8 mouse cellular contexts compared by ENCODE assay signal in the genomic region with DNA sequence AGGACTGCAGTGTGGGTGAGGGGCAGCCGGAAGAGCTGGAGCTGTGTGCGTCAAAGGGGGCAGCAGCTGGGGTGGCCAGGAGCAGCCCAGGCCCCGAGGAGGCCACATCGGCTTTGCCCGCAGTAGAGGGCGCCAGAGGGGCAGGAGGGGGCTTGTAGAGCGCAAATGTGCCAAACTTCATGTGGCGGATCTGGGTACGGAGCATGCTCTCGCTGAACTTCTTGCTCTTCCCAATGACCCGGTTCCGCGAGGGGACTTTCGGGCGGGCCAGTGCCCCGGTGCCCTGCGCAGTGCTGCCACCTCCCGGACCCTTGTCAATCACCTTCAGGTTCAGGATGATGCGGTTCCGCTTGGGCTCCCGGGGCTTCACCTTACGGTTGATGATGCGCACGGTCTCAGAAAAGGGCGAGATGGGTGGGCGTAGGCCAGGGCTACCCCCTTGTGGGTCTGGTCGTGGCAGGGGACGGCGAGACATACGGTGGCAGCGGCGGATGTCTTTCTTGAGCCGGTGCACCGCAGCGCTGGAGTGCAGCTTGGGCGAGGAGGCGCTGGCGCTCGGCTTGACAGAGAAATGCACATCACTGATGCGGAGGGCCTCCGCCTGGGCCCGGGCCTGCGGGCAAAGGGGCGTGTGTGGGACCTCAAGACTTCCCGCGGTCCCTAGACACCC. TPM values are rescaled to one million over a fixed set of nuclear protein-coding genes. Genes with fewer than 3 reads are reported as not detected.
A peak's percentile ranks its signal among the peaks of the same experiment; 100 is the strongest.
DNase-seq lines count a peak whose midpoint lies in the region; ATAC-seq and TF ChIP-seq lines count a peak whose summit lies in the region.

No protein-coding gene starts in this region.

- DNase-seq in heart, embryonic 10.5 days (ENCODE audit: low spot score): no peak
- no peak for DNase-seq in heart, postnatal 36 days
- no peak for DNase-seq in testis, postnatal 14 days (ENCODE audit: low spot score)
- no peak for DNase-seq in urinary bladder, adult 2 months (ENCODE audit: low spot score)

- intact Hi-C loops in heart, postnatal 36 days (cut with DNase I): no loop called here

- H3K27ac ChIP-seq in heart, embryonic 10.5 days: no peak overlapping the region
- H3K27ac ChIP-seq in testis, adult 2 months (ENCODE audit: control insufficient read depth, insufficient read depth, low read depth, low read length): no peak overlapping the region
- H3K27ac ChIP-seq in heart, embryonic 14.5 days (replicated peaks in 1 of 2; ENCODE audit: control insufficient read depth in 1 of 2, insufficient read depth in 1 of 2, low read depth in 2 of 2, low read length in 2 of 2): no peak overlapping the region
- peak overlapping the region; percentile 22; the same call in 1 of the 2 replicates for H3K27ac ChIP-seq in limb, embryonic 15.5 days
- H3K27ac ChIP-seq in stomach, embryonic 15.5 days: no peak overlapping the region

- peaks cover 47% of the 10 kb centered on the region for H3K4me1 ChIP-seq in heart, embryonic 10.5 days
- peaks cover 13% of the 10 kb centered on the region for H3K4me1 ChIP-seq in testis, adult 2 months (ENCODE audit: control insufficient read depth, insufficient read depth, low read length)
- H3K4me1 ChIP-seq in heart, embryonic 14.5 days (ENCODE audit: control insufficient read depth in 2 of 2, insufficient read depth in 2 of 2, low read length in 2 of 2): peaks cover 11 to 34% of the 10 kb centered on the region in 2 experiments
- peaks cover 84% of the 10 kb centered on the region for H3K4me1 ChIP-seq in limb, embryonic 15.5 days
- peaks cover 66% of the 10 kb centered on the region for H3K4me1 ChIP-seq in stomach, embryonic 15.5 days

- 0 out of 2 replicates have a peak, but pooled peaks cover 4% of the 10 kb centered on the region for H3K27me3 ChIP-seq in heart, embryonic 10.5 days (ENCODE audit: insufficient read depth, poor library complexity, severe bottlenecking)
- no peaks in the 10 kb centered on the region for H3K27me3 ChIP-seq in testis, adult 2 months (ENCODE audit: control insufficient read depth, insufficient read depth, low read length)
- H3K27me3 ChIP-seq in heart, embryonic 14.5 days (ENCODE audit: control insufficient read depth, insufficient read depth, low read length): no peaks in the 10 kb centered on the region
- H3K27me3 ChIP-seq in limb, embryonic 15.5 days: no peaks in the 10 kb centered on the region
- no peaks in the 10 kb centered on the region for H3K27me3 ChIP-seq in stomach, embryonic 15.5 days (replicated peaks)

- ATAC-seq in heart, embryonic 14.5 days (ENCODE audit: insufficient number of reproducible peaks, insufficient read depth, low FRiP score, low read depth): no peak
- ATAC-seq in limb, embryonic 15.5 days (ENCODE audit: insufficient number of reproducible peaks, low FRiP score, low TSS enrichment, low read depth): no peak
- no peak for ATAC-seq in stomach, embryonic 15.5 days (ENCODE audit: insufficient read depth, low FRiP score, low read depth)

- WGBS in heart, embryonic 10.5 days: 40% methylated on average over 46 of the region's 46 CpGs
- WGBS in heart, embryonic 14.5 days: 51% methylated on average over 46 of the region's 46 CpGs
- 60% methylated on average over 46 of the region's 46 CpGs for WGBS in limb, embryonic 15.5 days
- 60% methylated on average over 46 of the region's 46 CpGs for WGBS in stomach, embryonic 15.5 days

- no peak for TF ChIP-seq CTCF in testis, adult 2 months (IDR thresholded peaks at IDR 0.05; ENCODE audit: control insufficient read depth, insufficient read depth, insufficient replicate concordance, low read depth, low read length)

- peaks cover 33% of the 10 kb centered on the region for H3K36me3 ChIP-seq in heart, embryonic 10.5 days
- no peaks in the 10 kb centered on the region for H3K36me3 ChIP-seq in testis, adult 2 months (ENCODE audit: control insufficient read depth, insufficient read depth, low read length)
- H3K36me3 ChIP-seq in heart, embryonic 14.5 days (ENCODE audit: control insufficient read depth, insufficient read depth, low read length): peaks cover 43% of the 10 kb centered on the region
- peaks cover 57% of the 10 kb centered on the region for H3K36me3 ChIP-seq in limb, embryonic 15.5 days
- H3K36me3 ChIP-seq in stomach, embryonic 15.5 days: peaks cover 28% of the 10 kb centered on the region

- no peak for TF ChIP-seq POLR2A in testis, adult 2 months (IDR thresholded peaks at IDR 0.05; ENCODE audit: control insufficient read depth, low read depth, low read length)

- peak overlapping the region; percentile 46 for H3K4me3 ChIP-seq in heart, embryonic 10.5 days
- H3K4me3 ChIP-seq in testis, adult 2 months (ENCODE audit: control insufficient read depth, low read depth, low read length): peak overlapping the region; percentile 26
- H3K4me3 ChIP-seq in heart, embryonic 14.5 days (ENCODE audit: control insufficient read depth in 1 of 2, insufficient read depth in 1 of 2, low read depth in 1 of 2, low read length in 2 of 2): peak overlapping the region in 1 of 2 experiments; percentile 3; a peak in 1 of 4 replicates
- H3K4me3 ChIP-seq in limb, embryonic 15.5 days: no peak overlapping the region
- H3K4me3 ChIP-seq in stomach, embryonic 15.5 days (replicated peaks): no peak overlapping the region; the same call in 1 of the 2 replicates

- H3K9ac ChIP-seq in heart, embryonic 14.5 days (ENCODE audit: low read length): no peak overlapping the region; the same call in 1 of the 2 replicates
- no peak overlapping the region for H3K9ac ChIP-seq in limb, embryonic 15.5 days
- no peak overlapping the region for H3K9ac ChIP-seq in stomach, embryonic 15.5 days

- H3K9me3 ChIP-seq in heart, embryonic 10.5 days: no peaks in the 10 kb centered on the region
- H3K9me3 ChIP-seq in heart, embryonic 14.5 days (ENCODE audit: control insufficient read depth, low read length): no peaks in the 10 kb centered on the region
- no peaks in the 10 kb centered on the region for H3K9me3 ChIP-seq in limb, embryonic 15.5 days
- H3K9me3 ChIP-seq in stomach, embryonic 15.5 days: no peaks in the 10 kb centered on the region

- peak overlapping the region; percentile 36 for H3K4me2 ChIP-seq in heart, embryonic 14.5 days (ENCODE audit: low read length)
- no peak overlapping the region for H3K4me2 ChIP-seq in limb, embryonic 15.5 days
- H3K4me2 ChIP-seq in stomach, embryonic 15.5 days: peak overlapping the region; percentile 29; the same call in 1 of the 2 replicates

RNA-seq across cellular contexts. Expression of a gene that starts 5.5 kb away (rescaled TPM):
- polyA plus RNA-seq in heart, embryonic 10.5 days (2016; fragmentation: Nextera tagmentation; extraction: Ambion mirVana): not detected in 2 replicates
- total RNA-seq in heart, postnatal 36 days (2021): under 1 TPM in 1 of 2 experiments, not detected in 1; 0.30 TPM
- 0.10 TPM in 1 of 2 replicates, not detected in the other for polyA plus RNA-seq in testis, adult 2 months (2012; rRNA removed)
- 0.54 TPM in 1 of 2 replicates, not detected in the other for polyA plus RNA-seq in heart, embryonic 14.5 days (2014; fragmentation: Nextera tagmentation; extraction: Ambion mirVana)
- polyA plus RNA-seq in limb, embryonic 15.5 days (2015; fragmentation: Nextera tagmentation; extraction: Ambion mirVana): 0.32 TPM in 1 of 2 replicates, not detected in the other
- polyA plus RNA-seq in stomach, embryonic 15.5 days (2015; fragmentation: Nextera tagmentation; extraction: Ambion mirVana): not detected in 2 replicates
- polyA plus RNA-seq in urinary bladder, adult 2 months (2012; rRNA removed): 0.47 and 0.87 TPM in 2 replicates

RNA-seq across cellular contexts. Expression of a gene that starts 6.0 kb away (rescaled TPM):
- polyA plus RNA-seq in heart, embryonic 10.5 days (2016; fragmentation: Nextera tagmentation; extraction: Ambion mirVana): 18.9 and 27.1 TPM in 2 replicates
- 10 to 100 TPM; 25.8 to 29.7 TPM for total RNA-seq in heart, postnatal 36 days (2021)
- 4.6 and 6.6 TPM in 2 replicates for polyA plus RNA-seq in testis, adult 2 months (2012; rRNA removed)
- 23.1 and 33.0 TPM in 2 replicates for polyA plus RNA-seq in heart, embryonic 14.5 days (2014; fragmentation: Nextera tagmentation; extraction: Ambion mirVana)
- polyA plus RNA-seq in limb, embryonic 15.5 days (2015; fragmentation: Nextera tagmentation; extraction: Ambion mirVana): 83.7 and 89.1 TPM in 2 replicates
- polyA plus RNA-seq in stomach, embryonic 15.5 days (2015; fragmentation: Nextera tagmentation; extraction: Ambion mirVana): 62.6 and 68.0 TPM in 2 replicates
- polyA plus RNA-seq in urinary bladder, adult 2 months (2012; rRNA removed): 86.2 and 94.3 TPM in 2 replicates

RNA-seq across cellular contexts. Expression of a gene that starts 23.9 kb away (rescaled TPM):
- 1.1 and 1.2 TPM in 2 replicates for polyA plus RNA-seq in heart, embryonic 10.5 days (2016; fragmentation: Nextera tagmentation; extraction: Ambion mirVana)
- 1 to 10 TPM; 1.5 to 1.7 TPM for total RNA-seq in heart, postnatal 36 days (2021)
- polyA plus RNA-seq in testis, adult 2 months (2012; rRNA removed): 36.6 and 46.5 TPM in 2 replicates
- polyA plus RNA-seq in heart, embryonic 14.5 days (2014; fragmentation: Nextera tagmentation; extraction: Ambion mirVana): 0.70 and 1.3 TPM in 2 replicates
- 5.4 and 6.5 TPM in 2 replicates for polyA plus RNA-seq in limb, embryonic 15.5 days (2015; fragmentation: Nextera tagmentation; extraction: Ambion mirVana)
- polyA plus RNA-seq in stomach, embryonic 15.5 days (2015; fragmentation: Nextera tagmentation; extraction: Ambion mirVana): 4.5 and 4.8 TPM in 2 replicates
- polyA plus RNA-seq in urinary bladder, adult 2 months (2012; rRNA removed): 1.9 and 4.4 TPM in 2 replicates

RNA-seq across cellular contexts. Expression of a gene that starts 50.9 kb away (rescaled TPM):
- 37.3 and 48.0 TPM in 2 replicates for polyA plus RNA-seq in heart, embryonic 10.5 days (2016; fragmentation: Nextera tagmentation; extraction: Ambion mirVana)
- 10 to 100 TPM; 17.7 to 22.5 TPM for total RNA-seq in heart, postnatal 36 days (2021)
- polyA plus RNA-seq in testis, adult 2 months (2012; rRNA removed): 187 and 198 TPM in 2 replicates
- 36.0 and 40.9 TPM in 2 replicates for polyA plus RNA-seq in heart, embryonic 14.5 days (2014; fragmentation: Nextera tagmentation; extraction: Ambion mirVana)
- 67.1 and 70.2 TPM in 2 replicates for polyA plus RNA-seq in limb, embryonic 15.5 days (2015; fragmentation: Nextera tagmentation; extraction: Ambion mirVana)
- 44.4 and 50.4 TPM in 2 replicates for polyA plus RNA-seq in stomach, embryonic 15.5 days (2015; fragmentation: Nextera tagmentation; extraction: Ambion mirVana)
- 40.5 and 45.8 TPM in 2 replicates for polyA plus RNA-seq in urinary bladder, adult 2 months (2012; rRNA removed)

Comparison
In these comparisons a context has a peak if more than half of its experiments do, and no peak if none do; other contexts are left out.
1. H3K4me3 ChIP-seq: peak in heart, embryonic 10.5 days (single experiment) and testis, adult 2 months (single experiment); none in limb, embryonic 15.5 days (single experiment) and stomach, embryonic 15.5 days (single experiment).